Mouse (Mus musculus) fat pad, adult 2 months (tissue): ENCODE results near the gene Cdh16.
"Not testable (repeated sequence)": the region's sequence is repeated elsewhere in the genome, so short reads cannot be mapped to it uniquely, and the experiment has no call there.

Source experiments
- DNase-seq: peaks from one replicate; pipeline ENCODE4 v3.0.0-alpha.2; 2011; ENCODE audit warnings: low read depth, low spot score; ENCODE audit errors: extremely low read depth

Cdh16 gene

GRCm38 (mm10) chr8:104624161-104624560, at the start of gene Cdh16:
Gene Cdh16, minus strand, starts transcription at chr8:104624396.
- no peak for DNase-seq

GRCm38 (mm10) chr8:104655614-104656013, 31.4 kb upstream of the Cdh16 start:
- no peak for DNase-seq

GRCm38 (mm10) chr8:104654984-104655383, 30.8 kb upstream of the Cdh16 start:
- peak; percentile 30 for DNase-seq

- not testable (repeated sequence) for DNase-seq
These were observed 20.0 kb upstream of the Cdh16 start for GRCm38 (mm10) chr8:104644187-104644586.

- no peak for DNase-seq
These were observed 18.1 kb upstream of the Cdh16 start for GRCm38 (mm10) chr8:104642324-104642654.

- DNase-seq = no peak
These were observed 17.5 kb upstream of the Cdh16 start, which contains the start of gene Ciao2b for GRCm38 (mm10) chr8:104641426-104642323. Gene Ciao2b, minus strand, starts transcription at chr8:104641965.

GRCm38 (mm10) chr8:104640831-104641370, 16.7 kb upstream of the Cdh16 start:
- DNase-seq = no peak

GRCm38 (mm10) chr8:104640241-104640640, 16.0 kb upstream of the Cdh16 start:
- DNase-seq = no peak

GRCm38 (mm10) chr8:104638010-104638409, 13.8 kb upstream of the Cdh16 start:
- DNase-seq = no peak

- DNase-seq = no peak
These were observed 11.0 kb upstream of the Cdh16 start for GRCm38 (mm10) chr8:104635004-104635710.

GRCm38 (mm10) chr8:104633156-104633744, 9.1 kb upstream of the Cdh16 start:
- DNase-seq = no peak

- DNase-seq = no peak
These were observed 8.3 kb upstream of the Cdh16 start for GRCm38 (mm10) chr8:104632486-104632885.

GRCm38 (mm10) chr8:104631975-104632374, 7.8 kb upstream of the Cdh16 start:
- no peak for DNase-seq

- DNase-seq = no peak
These were observed 6.9 kb upstream of the Cdh16 start, which contains the start of gene Rrad for GRCm38 (mm10) chr8:104630981-104631663. Gene Rrad, minus strand, starts transcription at chr8:104631327.

- DNase-seq = no peak
These were observed 6.4 kb upstream of the Cdh16 start for GRCm38 (mm10) chr8:104630574-104630973.

GRCm38 (mm10) chr8:104630111-104630479, 5.9 kb upstream of the Cdh16 start:
- no peak for DNase-seq

- DNase-seq = no peak
These were observed 5.3 kb upstream of the Cdh16 start for GRCm38 (mm10) chr8:104629306-104630110.

- DNase-seq = no peak
These were observed 4.2 kb upstream of the Cdh16 start for GRCm38 (mm10) chr8:104628402-104628801.

- no peak for DNase-seq
These were observed 3.0 kb upstream of the Cdh16 start for GRCm38 (mm10) chr8:104627065-104627740.
